Mouse (Mus musculus) gastrocnemius, adult 8-10 months (tissue): ENCODE measurements around the gene Dbndd1. TPM values are rescaled to one million over a fixed set of nuclear protein-coding genes. Genes with fewer than 3 reads are reported as not detected.
"Not testable (repeated sequence)": the region's sequence is repeated elsewhere in the genome, so short reads cannot be mapped to it uniquely, and the experiment has no call there.

Source experiments
- DNase-seq, 2 experiments: peaks; one replicate each; pipeline ENCODE4 v3.0.0; 2022; ENCODE audit warnings: low spot score in 2 of 2
- total RNA-seq, 4 experiments: library from RNA; stranded (reverse); gene quantifications; 2 replicates each; pipeline ENCODE4 v1.2.4; 2022

Gene Dbndd1
- total RNA-seq, 4 experiments from 2014 or later, result not detected

DNA sequence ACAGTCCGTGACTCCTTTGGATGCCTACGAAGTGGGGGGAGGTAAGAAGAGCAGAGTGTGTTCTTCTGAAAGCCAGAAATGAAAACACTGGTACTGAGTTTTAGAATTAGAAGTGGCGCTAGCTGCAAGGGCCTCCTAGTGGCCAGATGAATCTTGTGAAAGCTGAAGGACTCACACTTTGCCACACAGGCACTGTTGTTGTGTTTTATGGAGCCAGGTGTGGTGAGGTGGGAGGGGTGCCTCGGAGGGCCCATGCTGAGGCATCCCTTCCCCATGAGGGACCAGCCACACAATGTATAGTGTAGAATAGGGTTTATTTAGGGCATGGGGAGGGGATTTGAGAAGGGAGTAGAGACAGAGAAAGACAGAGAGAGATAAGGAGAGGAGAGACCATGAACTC lies 17.6 kb downstream of the Dbndd1 start:
- DNase-seq, result no peak

DNA sequence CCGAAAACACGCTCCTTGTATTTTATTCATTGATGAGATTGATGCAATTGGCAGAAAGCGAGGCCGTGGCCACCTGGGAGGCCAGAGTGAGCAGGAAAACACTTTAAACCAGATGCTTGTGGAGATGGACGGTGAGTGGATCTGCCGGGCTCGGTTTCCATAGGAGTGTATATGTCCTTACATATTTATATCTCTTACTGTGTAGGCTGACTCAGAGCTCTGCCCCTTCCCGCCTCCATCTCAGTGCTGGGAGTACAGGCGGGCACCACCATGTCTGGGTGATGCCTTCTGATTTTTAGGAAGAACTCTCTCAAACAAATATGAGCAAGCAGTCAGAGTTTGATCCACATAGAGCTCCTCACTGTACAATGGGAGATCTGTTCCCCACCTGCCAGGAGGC lies 22.4 kb downstream of the Dbndd1 start:
- DNase-seq, result no peak

DNA sequence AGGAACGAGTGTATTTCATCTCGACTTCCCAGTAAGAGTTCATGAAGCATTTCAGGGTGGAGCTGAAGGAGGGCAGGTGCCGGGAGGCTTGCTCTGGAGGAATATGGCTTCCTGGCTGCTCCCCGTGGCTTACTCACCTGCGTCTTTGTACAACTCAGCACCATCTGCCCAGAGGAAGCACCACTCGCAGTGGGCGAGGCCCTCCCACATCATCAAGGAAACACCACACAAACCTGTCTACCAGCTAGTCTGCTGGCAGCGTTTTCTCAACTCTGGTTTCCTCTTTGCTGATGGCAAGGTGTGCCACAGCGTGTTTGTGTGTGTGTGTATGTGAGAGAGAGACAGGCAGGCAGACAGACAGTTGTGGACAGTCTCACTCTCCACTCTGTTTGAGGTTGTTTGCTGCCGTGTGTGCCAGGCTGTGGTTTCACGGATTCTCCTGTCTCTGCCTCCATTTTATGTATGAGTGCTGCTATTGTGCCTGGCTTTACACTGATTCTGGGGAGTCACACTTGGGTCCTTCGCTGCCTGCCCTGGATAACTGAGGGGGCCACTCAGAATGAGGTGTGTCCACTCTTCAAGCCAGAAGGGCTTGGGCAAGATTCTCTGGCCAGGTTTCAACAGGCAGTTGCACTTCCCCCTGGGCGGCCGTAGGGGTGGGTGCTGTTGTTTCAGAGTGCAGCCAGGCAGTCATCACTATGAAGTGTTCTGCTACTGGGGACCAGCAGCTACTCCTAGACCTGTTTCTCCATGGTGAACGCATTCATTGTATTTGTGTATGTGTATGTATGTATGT lies 23.8 kb downstream of the Dbndd1 start:
- DNase-seq, result no peak

DNA sequence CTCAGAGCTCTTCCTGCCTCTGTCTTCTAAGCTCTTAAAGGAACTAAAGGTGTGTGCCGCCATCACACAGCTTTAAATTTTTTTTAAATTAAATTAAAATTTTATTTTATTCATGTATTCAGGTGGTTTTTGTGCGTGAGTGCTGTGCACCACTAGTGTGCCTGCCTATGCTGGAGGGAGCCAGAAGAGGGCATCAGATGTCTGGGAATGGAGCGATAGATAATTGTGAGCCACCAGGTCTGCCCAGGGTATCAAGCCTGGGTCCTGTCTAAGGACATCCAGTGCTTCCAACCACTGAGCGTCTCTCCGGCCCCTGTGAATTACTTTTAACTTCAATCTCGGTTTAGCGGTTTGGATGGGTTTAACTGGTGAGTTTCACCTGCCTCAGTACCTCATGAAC lies 32.6 kb downstream of the Dbndd1 start:
- DNase-seq, result no peak

DNA sequence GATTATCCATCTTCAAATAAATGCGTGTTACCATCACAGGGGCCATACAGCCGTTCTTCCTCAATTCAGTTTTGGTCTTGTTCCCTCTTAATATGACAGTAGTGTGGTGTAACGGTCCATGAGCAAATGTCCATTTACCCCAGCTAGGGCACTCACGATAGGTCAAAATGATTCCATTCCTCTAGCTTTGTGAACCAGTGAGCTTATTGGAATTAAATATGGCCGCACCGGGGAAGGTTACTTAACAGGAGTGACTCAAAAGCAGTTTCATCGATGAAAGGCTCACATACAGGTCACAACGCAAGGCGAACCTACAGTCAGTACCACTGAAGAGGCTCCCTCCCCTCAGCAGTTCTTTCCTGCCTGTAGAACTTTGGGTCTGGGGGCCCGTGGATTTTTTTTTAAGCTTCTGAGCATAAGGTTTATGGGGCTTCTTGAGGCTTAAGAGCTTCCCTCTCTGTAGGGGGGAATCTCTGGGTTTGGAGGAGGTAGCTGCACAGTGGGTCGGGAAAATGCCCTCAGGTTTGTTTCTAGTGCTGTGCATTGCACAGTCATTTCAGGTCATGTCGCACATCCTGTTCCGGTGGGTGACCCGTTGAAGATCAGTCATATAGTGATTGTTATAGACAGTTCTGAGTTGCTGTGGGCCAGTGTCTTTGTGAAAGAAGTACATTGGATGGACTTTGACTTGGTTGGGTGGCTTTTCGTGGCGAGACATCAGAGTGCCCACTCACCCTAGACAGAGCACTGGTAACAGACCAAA lies 36.6 kb downstream of the Dbndd1 start:
- no peak for DNase-seq

DNA sequence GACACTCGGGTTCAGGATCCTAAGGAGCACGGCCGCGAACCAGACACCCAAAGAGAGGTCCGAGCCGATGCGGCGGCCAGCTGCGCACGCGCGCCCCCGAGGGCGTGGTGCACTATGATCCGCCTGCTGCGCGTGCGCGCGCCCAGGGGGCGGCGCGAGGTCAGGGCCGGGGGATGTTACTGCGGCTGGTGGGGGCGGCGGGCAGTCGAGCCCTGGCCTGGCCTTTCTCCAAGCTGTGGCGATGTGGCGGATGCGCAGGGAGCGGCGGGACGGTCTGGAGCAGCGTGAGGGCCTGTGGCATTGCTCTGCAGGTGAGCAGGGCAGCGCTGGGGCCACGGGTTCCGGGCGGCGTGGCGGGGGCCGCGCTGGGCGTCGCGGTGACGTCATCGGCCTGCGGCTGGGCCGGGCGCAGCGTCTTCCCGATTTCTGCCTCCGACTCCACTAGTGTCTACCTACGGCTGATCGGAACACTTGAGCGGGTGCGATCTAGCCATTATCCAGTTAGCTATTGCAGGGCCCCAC lies 37.5 kb downstream of the Dbndd1 start, which contains the start of gene Afg3l1:
Gene Afg3l1, plus strand, starts transcription at position 167 of the 522 bp plus-strand sequence.
- DNase-seq, result peak; percentile 92 to 93

DNA sequence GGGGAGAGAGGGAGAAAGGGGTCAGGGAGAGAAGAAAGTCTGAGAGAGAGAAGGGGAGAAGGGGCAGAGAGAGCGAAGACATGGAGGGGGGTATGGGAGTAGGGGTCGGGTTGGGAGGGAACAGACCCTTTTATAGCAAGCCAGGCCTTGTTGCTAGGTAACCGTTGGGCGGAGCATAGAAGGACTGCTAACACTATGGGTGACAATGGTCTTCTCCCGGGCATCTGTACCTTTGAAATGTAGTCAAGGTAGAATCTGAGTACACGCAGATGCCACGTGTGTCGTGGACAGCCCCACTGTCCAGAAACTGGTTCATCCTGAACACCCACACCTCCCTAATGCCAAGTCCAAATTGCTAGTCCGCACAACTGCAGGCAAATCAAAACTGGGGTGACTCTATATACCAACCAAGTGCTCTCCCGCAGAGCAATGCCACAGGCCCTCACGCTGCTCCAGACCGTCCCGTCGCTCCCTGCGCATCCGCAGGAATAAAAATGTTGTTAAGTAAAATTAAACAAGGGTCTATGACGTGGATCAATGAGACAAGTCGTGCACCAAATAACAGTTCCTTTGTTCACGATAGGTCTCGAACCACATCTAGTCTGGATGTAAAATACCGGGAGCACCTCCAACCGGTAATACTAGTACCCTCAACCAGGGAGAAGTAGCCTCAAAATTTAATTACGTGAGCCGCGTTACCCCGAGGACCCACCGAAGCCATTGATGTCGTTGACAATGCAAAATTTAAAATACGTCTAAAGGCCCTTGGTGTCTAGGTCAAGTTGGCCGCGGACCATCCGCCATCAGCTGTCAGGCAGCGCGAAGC lies 38.1 kb downstream of the Dbndd1 start:
- no peak for DNase-seq

DNA sequence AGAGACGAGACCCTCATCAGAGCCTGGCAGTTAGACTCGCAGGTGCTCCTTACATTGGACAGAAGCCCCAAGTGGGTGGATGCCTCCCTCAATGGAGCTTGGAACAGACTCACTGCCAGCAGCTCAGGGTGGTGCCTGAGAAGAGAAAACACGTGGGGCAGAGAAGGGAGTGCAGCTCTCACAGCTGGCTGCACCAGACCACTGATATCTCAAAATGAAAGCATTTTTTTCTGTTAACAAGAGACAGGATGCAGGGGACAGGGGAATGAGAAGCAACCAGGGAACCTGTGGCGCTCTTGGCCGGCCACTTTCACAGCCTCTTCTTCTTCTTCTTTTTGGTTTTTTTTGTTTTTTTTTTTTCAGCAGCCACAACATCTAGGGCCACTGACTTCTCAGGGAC lies 40.7 kb downstream of the Dbndd1 start:
- DNase-seq, result not testable (repeated sequence)

DNA sequence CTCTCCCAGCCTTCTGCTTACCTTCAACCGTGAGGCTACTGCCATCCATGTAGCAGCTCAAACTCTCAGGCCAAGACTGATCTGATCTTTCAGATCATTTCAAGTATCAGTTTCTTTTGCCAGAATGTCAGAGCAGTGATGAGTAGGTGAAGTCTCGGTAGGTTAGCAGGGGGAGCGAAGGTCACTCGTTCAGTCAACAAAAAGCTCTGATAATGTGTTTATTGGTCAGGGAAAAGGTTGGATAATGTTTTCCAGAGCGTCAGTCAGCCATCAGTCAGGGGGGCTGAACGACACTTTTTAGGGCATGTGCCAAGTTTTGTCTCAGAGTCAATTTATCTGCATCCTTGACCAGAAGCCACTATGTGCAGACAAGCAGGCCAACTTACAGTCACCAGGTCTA lies 42.3 kb downstream of the Dbndd1 start:
- DNase-seq, result not testable (repeated sequence)

DNA sequence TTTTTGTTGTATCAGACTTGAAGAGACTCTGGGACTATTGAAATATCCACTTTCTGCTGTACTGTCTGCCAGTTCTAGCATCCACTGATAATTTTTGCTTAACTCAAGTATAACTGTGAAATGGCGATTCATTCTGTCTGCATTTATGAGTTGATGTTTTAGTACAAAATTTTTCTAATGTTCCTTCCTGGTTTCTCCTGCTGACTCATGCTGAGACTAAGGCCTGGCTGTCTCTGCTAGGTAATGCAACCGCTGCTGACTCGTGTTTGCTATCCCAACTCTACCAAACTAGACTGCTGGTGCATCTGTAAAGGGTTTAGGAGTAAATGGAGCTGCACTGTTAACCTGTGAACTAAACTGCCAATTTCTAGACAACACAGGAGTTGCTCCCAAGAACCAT lies 47.8 kb downstream of the Dbndd1 start:
- DNase-seq, result no peak

DNA sequence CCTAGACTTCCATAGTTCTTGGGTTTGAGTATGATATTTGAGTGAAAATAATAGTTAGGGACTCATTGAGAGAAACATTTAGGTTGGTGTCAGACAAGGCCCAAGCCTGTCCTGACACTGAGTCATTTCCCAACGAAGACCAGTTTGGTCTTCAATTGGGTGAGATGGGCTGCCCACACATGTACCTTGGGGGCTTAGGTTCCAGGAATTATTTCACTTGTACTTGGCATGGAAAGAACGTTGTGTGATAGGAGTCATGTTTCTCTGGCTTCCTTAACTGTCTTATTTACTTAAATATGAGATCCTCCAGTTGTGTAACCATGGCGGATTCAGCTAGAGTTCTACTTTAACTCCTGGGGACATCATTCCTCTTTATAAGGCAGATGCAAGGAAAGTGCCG lies 51.6 kb downstream of the Dbndd1 start:
- DNase-seq, result no peak

Other genes starting within 250 kb of the Dbndd1 start
- not detected for gene Fanca, start 196.9 kb downstream of the Dbndd1 start, total RNA-seq
- under 1 TPM in 3 of 4 experiments, not detected in 1; 0.16 to 0.22 (median 0.20) TPM for gene Spire2, start 182.8 kb downstream of the Dbndd1 start, total RNA-seq
- gene Tcf25, start 141.7 kb downstream of the Dbndd1 start, total RNA-seq, result 100 to 1,000 TPM; 125 to 155 (median 141) TPM
- under 1 TPM in 1 of 4 experiments, not detected in 3; 0.08 TPM for gene Mc1r, start 108.4 kb downstream of the Dbndd1 start, total RNA-seq
- gene Tubb3, start 104.0 kb downstream of the Dbndd1 start, total RNA-seq, result under 1 TPM in 2 of 4 experiments, not detected in 2; 0.17 to 0.24 TPM
- gene Def8, start 91.9 kb downstream of the Dbndd1 start, total RNA-seq, result 10 to 100 TPM; 36.9 to 47.1 (median 38.2) TPM
- 10 to 100 TPM; 45.0 to 48.8 (median 47.8) TPM for gene Afg3l1, start 37.6 kb downstream of the Dbndd1 start, total RNA-seq
- gene Gas8, start 3.4 kb upstream of the Dbndd1 start, total RNA-seq, result 1 to 10 TPM; 2.3 to 5.4 (median 3.3) TPM
- 10 to 100 TPM; 17.9 to 29.8 (median 26.8) TPM for gene Rhou, start 138.5 kb upstream of the Dbndd1 start, total RNA-seq